Mouse (Mus musculus) forebrain, embryonic 10.5 days (tissue): ENCODE measurements around the gene Nenf. TPM values are rescaled to one million over a fixed set of nuclear protein-coding genes. Genes with fewer than 3 reads are reported as not detected.

Experiments
- DNase-seq: peaks from one replicate; pipeline ENCODE4 v3.0.0-alpha.2; 2017; ENCODE audit warnings: low spot score; ENCODE audit errors: extremely low spot score
- H3K27ac ChIP-seq: fragments of 300-500 bp; sonication (generic); 2 replicates; pipeline ENCODE4 v1.5.1; 2016; ENCODE audit warnings: mild to moderate bottlenecking
- H3K27me3 ChIP-seq: fragments of 300-500 bp; sonication (generic); 2 replicates; pipeline ENCODE4 v1.6.1; 2016; ENCODE audit warnings: mild to moderate bottlenecking; ENCODE audit not compliant: poor library complexity, severe bottlenecking
- H3K36me3 ChIP-seq: fragments of 300-500 bp; sonication (generic); replicated peaks from 2 replicates; pipeline ENCODE4 v1.6.1; 2016; ENCODE audit warnings: mild to moderate bottlenecking, moderate library complexity
- H3K4me1 ChIP-seq: fragments of 300-500 bp; sonication (generic); 2 replicates; pipeline ENCODE4 v1.6.1; 2016
- H3K4me3 ChIP-seq: fragments of 300-500 bp; sonication (generic); 2 replicates; pipeline ENCODE4 v1.5.1; 2016; ENCODE audit warnings: mild to moderate bottlenecking, moderate library complexity
- H3K9me3 ChIP-seq: fragments of 300-500 bp; sonication (generic); 2 replicates; pipeline ENCODE4 v1.6.1; 2016; ENCODE audit warnings: mild to moderate bottlenecking, moderate library complexity
- WGBS: fragments of 180-500 bp; shearing (Covaris S2); methylation state at CpG from one replicate; pipeline ENCODE4 v1.1.7; 2016; 5-methylcytosine and 5-hydroxymethylcytosine counted together
- polyA plus RNA-seq: library from polyadenylated mRNA; unstranded; fragments of >200 nt; fragmentation: Nextera tagmentation; extraction: Ambion mirVana; gene quantifications from 2 replicates; pipeline ENCODE4 v1.2.1, GENCODE M21; 2016

The Nenf gene
- polyA plus RNA-seq: 49.9 and 51.9 TPM in 2 replicates

- Histone ChIP-seq H3K4me3 (peak within 1 kb of the TSS; percentile 84), H3K4me1 (peaks cover 18% of the 10 kb centered on the region), H3K27me3 (peaks cover 17% of the 10 kb centered on the region; the same call in 1 of the 2 replicates), H3K9me3 (no peaks in the 10 kb centered on the region), H3K36me3 (no peaks in the 10 kb centered on the region), H3K27ac (peak within 1 kb of the TSS; percentile 95)
- DNase-seq: peak; percentile 70
- under 1% methylated on average over 51 of the region's 54 CpGs for WGBS
Measured at GRCm38 (mm10) chr1:191317591-191318196, at the start of gene Nenf. Gene Nenf, minus strand, starts transcription at chr1:191318194.

DNA sequence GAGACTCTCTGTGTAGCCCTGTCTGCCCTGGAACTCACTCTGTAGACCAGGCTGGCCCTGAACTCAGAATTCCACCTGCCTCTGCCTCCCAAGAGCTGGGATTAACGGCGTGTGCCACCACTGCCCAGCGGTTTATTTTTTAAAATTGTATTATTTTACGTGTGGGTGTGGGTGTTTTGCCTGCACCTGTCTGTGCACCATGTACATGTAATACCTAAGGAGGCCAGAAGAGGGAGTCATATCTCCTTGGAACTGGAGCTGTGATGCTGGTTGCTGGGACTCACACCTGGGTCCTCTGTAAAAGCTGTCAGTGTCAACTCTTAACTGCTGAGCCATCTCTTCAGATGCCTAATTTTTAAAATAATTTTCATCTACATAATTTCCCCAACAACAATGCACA lies 46.5 kb upstream of the Nenf start:
- H3K36me3 ChIP-seq: peaks cover 20% of the 10 kb centered on the region

GRCm38 (mm10) chr1:191362412-191362811 lies 44.4 kb upstream of the Nenf start:
- Histone ChIP-seq H3K4me1 (no peaks in the 10 kb centered on the region), H3K4me3 (no peak overlapping the region)
- 92% methylated on average over 6 of the region's 6 CpGs for WGBS

More for the DNA sequence above, 46.5 kb upstream of the Nenf start:
- WGBS: 75% methylated on average over 4 of the region's 4 CpGs
- Histone ChIP-seq H3K4me1 (no peaks in the 10 kb centered on the region), H3K27me3 (no peaks in the 10 kb centered on the region), H3K27ac (no peak overlapping the region), H3K4me3 (no peak overlapping the region), H3K9me3 (no peaks in the 10 kb centered on the region)
- no peak for DNase-seq

DNA sequence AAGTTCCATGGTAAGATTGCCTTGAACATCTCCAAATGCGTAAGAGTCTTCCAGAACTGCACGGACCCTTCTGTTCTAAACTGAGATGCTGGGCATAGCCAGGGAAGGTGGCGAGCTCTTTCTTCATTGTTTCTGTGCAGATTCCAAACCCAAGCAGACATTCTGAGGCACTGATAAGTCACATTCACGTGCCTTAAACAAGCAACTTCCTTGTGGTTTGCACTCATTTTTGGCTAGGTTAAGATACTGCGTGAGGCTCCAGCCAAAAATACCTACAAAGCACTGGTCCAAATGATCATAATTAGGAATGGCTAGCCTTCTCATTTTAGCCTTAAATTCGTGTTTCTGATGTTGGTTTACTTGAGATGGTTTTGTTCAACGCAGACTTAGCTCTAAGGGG lies 41.5 kb upstream of the Nenf start:
- H3K4me1 ChIP-seq: no peaks in the 10 kb centered on the region
- WGBS: 86% methylated on average over 7 of the region's 7 CpGs
- H3K27ac ChIP-seq: no peak overlapping the region
- peaks cover 54% of the 10 kb centered on the region for H3K36me3 ChIP-seq
- no peak overlapping the region for H3K4me3 ChIP-seq
- no peaks in the 10 kb centered on the region for H3K9me3 ChIP-seq
- no peak for DNase-seq
- H3K27me3 ChIP-seq: no peaks in the 10 kb centered on the region

More at GRCm38 (mm10) chr1:191362412-191362811, 44.4 kb upstream of the Nenf start:
- peaks cover 28% of the 10 kb centered on the region for H3K36me3 ChIP-seq
- H3K27me3 ChIP-seq: no peaks in the 10 kb centered on the region
- H3K27ac ChIP-seq: no peak overlapping the region
- H3K9me3 ChIP-seq: no peaks in the 10 kb centered on the region
- no peak for DNase-seq

DNA sequence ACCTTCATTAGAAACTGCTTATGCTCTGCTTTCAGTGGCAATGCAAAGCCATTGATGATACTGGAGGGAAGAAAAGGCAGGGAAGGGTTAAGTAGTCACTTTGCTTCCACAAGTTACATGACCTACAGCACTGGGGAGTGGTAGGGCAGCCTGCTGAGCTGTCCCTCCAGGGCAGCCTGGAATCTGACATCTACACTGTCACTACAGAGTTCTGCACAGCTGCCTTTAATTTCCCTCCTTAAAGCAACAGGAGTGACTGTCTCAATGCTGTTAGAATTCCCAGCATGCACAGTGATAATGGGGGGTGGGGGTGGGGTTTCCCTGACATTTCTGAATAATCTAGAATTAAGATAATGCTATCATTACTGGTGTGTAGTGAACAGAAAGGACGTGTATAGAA lies 38.9 kb upstream of the Nenf start:
- H3K36me3 ChIP-seq: peaks cover 75% of the 10 kb centered on the region
- H3K27ac ChIP-seq: no peak overlapping the region
- H3K4me1 ChIP-seq: peaks cover 3% of the 10 kb centered on the region; the same call in 1 of the 2 replicates
- H3K9me3 ChIP-seq: no peaks in the 10 kb centered on the region
- no peak for DNase-seq
- no peak overlapping the region for H3K4me3 ChIP-seq
- H3K27me3 ChIP-seq: no peaks in the 10 kb centered on the region
- WGBS: 69% methylated on average over 1 of the region's 1 CpGs

DNA sequence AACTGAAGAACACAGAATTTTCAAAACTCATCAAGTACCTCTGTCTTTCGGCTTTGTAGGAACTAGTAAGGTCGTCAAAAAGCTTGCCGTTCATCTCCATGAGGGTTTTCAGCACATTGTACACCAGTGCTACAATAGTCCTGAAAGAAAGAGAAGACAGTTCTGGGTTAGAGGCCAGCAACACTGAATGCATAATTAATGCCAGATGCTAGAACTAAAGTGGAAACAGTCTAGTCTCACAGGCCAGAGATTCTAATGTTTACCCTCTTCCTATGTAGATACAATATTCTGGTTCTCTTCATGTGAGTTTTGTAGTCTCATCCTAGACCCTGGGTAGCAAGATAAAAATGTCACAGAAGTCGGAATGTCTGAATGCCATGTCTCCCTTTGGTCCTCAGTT lies 35.8 kb upstream of the Nenf start:
- Histone ChIP-seq H3K4me3 (no peak overlapping the region), H3K27me3 (no peaks in the 10 kb centered on the region), H3K9me3 (no peaks in the 10 kb centered on the region), H3K36me3 (peaks cover 92% of the 10 kb centered on the region), H3K4me1 (peaks cover 11% of the 10 kb centered on the region), H3K27ac (no peak overlapping the region)
- 74% methylated on average over 4 of the region's 4 CpGs for WGBS
- DNase-seq: no peak

GRCm38 (mm10) chr1:191352786-191353488 lies 34.9 kb upstream of the Nenf start:
- H3K36me3 ChIP-seq: peaks cover 92% of the 10 kb centered on the region
- H3K27me3 ChIP-seq: no peaks in the 10 kb centered on the region
- H3K9me3 ChIP-seq: no peaks in the 10 kb centered on the region
- WGBS: 79% methylated on average over 14 of the region's 14 CpGs
- no peak for DNase-seq
- peaks cover 11% of the 10 kb centered on the region for H3K4me1 ChIP-seq
- peak overlapping the region; percentile 54 for H3K27ac ChIP-seq
- no peak overlapping the region for H3K4me3 ChIP-seq

- no peak overlapping the region for H3K4me3 ChIP-seq
- no peaks in the 10 kb centered on the region for H3K9me3 ChIP-seq
- 96% methylated on average over 5 of the region's 5 CpGs for WGBS
- no peak for DNase-seq
- peaks cover 11% of the 10 kb centered on the region for H3K4me1 ChIP-seq
- H3K27ac ChIP-seq: no peak overlapping the region
- H3K36me3 ChIP-seq: peaks cover 92% of the 10 kb centered on the region
- no peaks in the 10 kb centered on the region for H3K27me3 ChIP-seq
Measured at GRCm38 (mm10) chr1:191350355-191350754, 32.4 kb upstream of the Nenf start.

DNA sequence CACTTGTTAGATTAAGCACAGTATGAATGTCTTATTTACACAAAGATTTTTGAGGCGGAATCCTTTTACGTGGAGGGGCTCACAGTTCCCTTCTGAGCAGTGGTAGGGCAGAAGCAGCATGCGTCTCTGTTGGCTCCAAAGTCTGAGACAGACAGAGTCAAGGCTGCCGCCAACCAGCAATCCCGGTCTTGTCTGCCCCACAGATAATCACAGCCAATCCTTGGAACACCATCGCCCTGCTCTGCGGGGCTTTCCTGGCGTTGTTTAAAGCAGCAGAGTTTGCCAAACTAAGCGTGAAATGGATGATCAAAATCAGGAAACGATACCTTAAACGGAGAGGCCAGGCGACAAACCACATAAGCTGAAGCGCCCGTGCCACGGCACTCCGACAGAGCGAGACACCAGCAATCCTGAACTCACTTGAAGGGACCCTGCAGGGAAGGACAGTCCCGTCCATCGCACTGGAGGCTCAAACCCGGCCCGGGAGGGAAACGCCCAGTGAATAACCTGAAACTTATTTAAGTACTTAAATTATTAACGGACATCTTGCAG lies 31.6 kb upstream of the Nenf start:
- no peak for DNase-seq
- H3K4me1 ChIP-seq: peaks cover 11% of the 10 kb centered on the region
- H3K9me3 ChIP-seq: no peaks in the 10 kb centered on the region
- no peak overlapping the region for H3K4me3 ChIP-seq
- H3K27ac ChIP-seq: no peak overlapping the region
- H3K27me3 ChIP-seq: no peaks in the 10 kb centered on the region
- H3K36me3 ChIP-seq: peaks cover 93% of the 10 kb centered on the region
- 88% methylated on average over 23 of the region's 23 CpGs for WGBS

- H3K9me3 ChIP-seq: no peaks in the 10 kb centered on the region
- H3K27ac ChIP-seq: no peak overlapping the region
- H3K27me3 ChIP-seq: no peaks in the 10 kb centered on the region
- H3K4me1 ChIP-seq: peaks cover 11% of the 10 kb centered on the region
- no peak for DNase-seq
- H3K36me3 ChIP-seq: peaks cover 92% of the 10 kb centered on the region
- 79% methylated on average over 5 of the region's 5 CpGs for WGBS
- H3K4me3 ChIP-seq: no peak overlapping the region
Measured at GRCm38 (mm10) chr1:191348996-191349395, 31.0 kb upstream of the Nenf start.

DNA sequence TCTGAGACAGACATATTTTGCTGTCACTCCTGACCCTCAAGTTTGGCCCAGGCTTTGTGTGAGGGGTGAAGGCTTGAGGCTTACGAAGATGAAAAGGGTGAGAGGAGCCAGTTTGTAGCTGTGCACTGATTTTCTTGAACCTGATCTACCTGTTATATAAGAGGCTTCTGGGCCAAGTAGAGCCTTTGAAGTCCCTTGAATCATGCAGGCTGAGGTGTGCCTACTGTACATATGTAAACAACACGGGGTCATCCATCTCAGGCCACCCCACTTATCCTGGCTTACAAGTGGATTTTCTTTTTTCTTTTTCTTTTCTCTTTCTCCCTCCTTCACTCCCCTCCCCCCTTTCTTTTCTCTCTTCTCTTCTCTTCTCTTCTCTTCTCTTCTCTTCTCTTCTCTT lies 30.6 kb upstream of the Nenf start:
- Histone ChIP-seq H3K4me1 (peaks cover 11% of the 10 kb centered on the region), H3K36me3 (peaks cover 92% of the 10 kb centered on the region), H3K27me3 (no peaks in the 10 kb centered on the region), H3K9me3 (no peaks in the 10 kb centered on the region), H3K27ac (no peak overlapping the region), H3K4me3 (no peak overlapping the region)
- no peak for DNase-seq
- WGBS: 94% methylated on average over 2 of the region's 2 CpGs

DNA sequence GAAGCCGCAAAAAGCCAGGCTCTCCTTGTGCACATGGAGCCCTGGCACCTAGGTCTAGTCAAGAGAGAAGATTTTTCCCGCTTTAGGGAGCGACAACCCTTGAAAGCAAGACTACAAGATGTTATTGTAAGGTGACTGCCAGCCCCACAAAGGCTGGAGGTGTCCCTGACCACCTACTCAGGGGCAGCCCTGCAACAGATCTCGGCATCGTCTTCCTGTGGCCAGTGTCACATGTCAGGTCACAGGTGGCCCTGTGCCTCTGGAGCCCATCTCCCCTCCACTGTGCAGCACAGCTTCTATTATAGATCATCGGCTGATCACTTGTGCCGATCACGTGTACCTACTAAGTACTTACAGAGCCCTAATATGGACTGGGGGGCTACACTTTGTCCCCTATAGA lies 29.6 kb upstream of the Nenf start:
- WGBS: 94% methylated on average over 8 of the region's 8 CpGs
- no peaks in the 10 kb centered on the region for H3K9me3 ChIP-seq
- peaks cover 7% of the 10 kb centered on the region for H3K4me1 ChIP-seq
- no peak overlapping the region for H3K4me3 ChIP-seq
- no peak overlapping the region for H3K27ac ChIP-seq
- H3K36me3 ChIP-seq: peaks cover 95% of the 10 kb centered on the region
- DNase-seq: no peak
- H3K27me3 ChIP-seq: no peaks in the 10 kb centered on the region

- WGBS: 91% methylated on average over 4 of the region's 4 CpGs
- no peaks in the 10 kb centered on the region for H3K4me1 ChIP-seq
- no peaks in the 10 kb centered on the region for H3K9me3 ChIP-seq
- H3K36me3 ChIP-seq: peaks cover 92% of the 10 kb centered on the region
- no peaks in the 10 kb centered on the region for H3K27me3 ChIP-seq
- H3K4me3 ChIP-seq: no peak overlapping the region
- DNase-seq: no peak
- H3K27ac ChIP-seq: no peak overlapping the region
Measured at GRCm38 (mm10) chr1:191340530-191340929, 22.5 kb upstream of the Nenf start.
